Mouse (Mus musculus) lung, postnatal 0 days (tissue): Measurements from ENCODE around the gene Ccdc34.

ENCODE experiments used
- CTCF ChIP-seq: IDR thresholded peaks from 2 replicates; pipeline ENCODE4 v1.5.1; 2016; ENCODE audit warnings: antibody characterized with exemption, mild to moderate bottlenecking
- EP300 ChIP-seq: IDR thresholded peaks from 2 replicates; pipeline ENCODE4 v1.6.1; 2016; ENCODE audit warnings: antibody characterized with exemption, mild to moderate bottlenecking, control low read depth

DNA sequence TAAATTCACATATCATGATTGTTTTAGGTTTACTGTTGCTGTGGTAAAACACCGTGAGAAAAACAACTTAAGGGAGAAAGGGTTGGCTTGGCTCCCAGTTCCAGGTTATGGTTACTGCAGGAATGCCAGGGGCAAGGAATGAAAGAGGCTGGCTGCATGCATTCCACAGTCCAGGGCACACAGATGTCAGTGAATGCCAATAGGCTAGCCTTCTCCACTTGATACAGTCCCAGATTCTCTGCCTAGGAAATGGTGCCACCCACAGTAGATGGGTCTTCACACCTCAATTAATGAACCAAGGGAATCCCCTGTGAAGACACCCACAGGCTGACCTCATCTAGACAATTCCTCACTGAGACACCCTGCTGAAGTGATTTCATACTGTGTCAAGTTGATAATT is 12.9 kb upstream of the Ccdc34 start:
- TF ChIP-seq CTCF = no peak
- no peak for TF ChIP-seq EP300
